Mouse (Mus musculus) embryonic facial prominence, embryonic 14.5 days (tissue): ENCODE results near the gene Carmil1. TPM values are rescaled to one million over a fixed set of nuclear protein-coding genes. Genes with fewer than 3 reads are reported as not detected.

Source experiments
- ATAC-seq: fragments of 200-750 bp; cut with Nextera tagmentation; 2 replicates; pipeline ENCODE4 v1.8.0; 2017; ENCODE audit warnings: low read depth, moderate number of reproducible peaks, moderate TSS enrichment
- DNase-seq: peaks from one replicate; pipeline ENCODE4 v3.0.0-alpha.2; 2015; ENCODE audit warnings: low spot score
- H3K27ac ChIP-seq: fragments of 300-500 bp; sonication (generic); replicated peaks from 2 replicates; pipeline ENCODE4 v1.5.1; 2014; ENCODE audit warnings: low read depth, mild to moderate bottlenecking, low read length, moderate library complexity
- H3K27me3 ChIP-seq: fragments of 300-500 bp; sonication (generic); replicated peaks from 2 replicates; pipeline ENCODE4 v1.6.1; 2014; ENCODE audit warnings: low read length; ENCODE audit not compliant: control insufficient read depth, insufficient read depth
- H3K36me3 ChIP-seq: fragments of 300-500 bp; sonication (generic); 2 replicates; pipeline ENCODE4 v1.6.1; 2014; ENCODE audit warnings: low read length, mixed read lengths; ENCODE audit not compliant: control insufficient read depth, insufficient read depth
- H3K4me1 ChIP-seq: fragments of 300-500 bp; sonication (generic); 2 replicates; pipeline ENCODE4 v1.6.1; 2014; ENCODE audit warnings: antibody characterized with exemption, low read length; ENCODE audit not compliant: control insufficient read depth, insufficient read depth
- H3K4me2 ChIP-seq: fragments of 300-500 bp; sonication (generic); 2 replicates; pipeline ENCODE4 v1.6.1; 2014; ENCODE audit warnings: low read depth, mild to moderate bottlenecking, low read length, moderate library complexity, mixed read lengths
- H3K4me3 ChIP-seq: fragments of 300-500 bp; sonication (generic); 2 replicates; pipeline ENCODE4 v1.5.1; 2014; ENCODE audit warnings: low read depth, mild to moderate bottlenecking, low read length
- H3K9ac ChIP-seq: fragments of 300-500 bp; sonication (generic); 2 replicates; pipeline ENCODE4 v1.6.1; 2014; ENCODE audit warnings: low read depth, mild to moderate bottlenecking, low read length, moderate library complexity, mixed read lengths
- H3K9me3 ChIP-seq: fragments of 300-500 bp; sonication (generic); 2 replicates; pipeline ENCODE4 v1.6.1; 2016; ENCODE audit warnings: low read length; ENCODE audit not compliant: control insufficient read depth
- WGBS: fragments of 180-500 bp; shearing (Covaris S2); extraction: QIAGEN DNeasy Blood & Tissue Kit; methylation state at CpG from one replicate; pipeline ENCODE4 v1.1.7; 2014; 5-methylcytosine and 5-hydroxymethylcytosine counted together
- polyA plus RNA-seq: library from polyadenylated mRNA; unstranded; fragments of >200 nt; fragmentation: Nextera tagmentation; extraction: Ambion mirVana; gene quantifications from 2 replicates; pipeline ENCODE4 v1.2.1, GENCODE M21; 2014

The Carmil1 gene
- polyA plus RNA-seq, 1 experiment from 2014 or later: 31.3 TPM

DNA sequence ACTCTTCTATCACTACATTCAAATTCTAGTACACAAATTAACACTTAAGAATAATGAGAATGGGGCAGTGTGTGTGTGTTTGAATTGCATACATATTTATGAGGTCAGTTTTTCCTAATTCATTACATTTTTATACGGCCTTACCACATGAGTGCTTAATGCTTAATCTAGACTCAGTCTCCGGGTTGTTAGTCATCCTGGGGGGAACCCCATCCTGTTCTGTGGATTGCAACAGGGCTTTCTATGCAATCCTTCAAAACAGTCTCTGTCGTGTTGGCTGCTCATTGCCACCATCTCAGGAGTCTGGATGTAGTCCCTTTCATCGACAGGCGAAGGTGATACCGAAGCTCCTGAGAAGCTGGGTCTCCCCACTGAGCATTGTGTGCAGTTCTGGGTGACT lies 184.0 kb downstream of the Carmil1 start:
- no peak overlapping the region for H3K4me2 ChIP-seq
- no peaks in the 10 kb centered on the region for H3K9me3 ChIP-seq
- WGBS: 86% methylated on average over 6 of the region's 6 CpGs
- H3K36me3 ChIP-seq: 0 out of 2 replicates have a peak, but pooled peaks cover 4% of the 10 kb centered on the region
- H3K4me1 ChIP-seq: no peaks in the 10 kb centered on the region
- no peak overlapping the region for H3K4me3 ChIP-seq
- H3K27me3 ChIP-seq: no peaks in the 10 kb centered on the region
- DNase-seq: no peak
- H3K27ac ChIP-seq: no peak overlapping the region
- no peak overlapping the region for H3K9ac ChIP-seq
- no peak for ATAC-seq

DNA sequence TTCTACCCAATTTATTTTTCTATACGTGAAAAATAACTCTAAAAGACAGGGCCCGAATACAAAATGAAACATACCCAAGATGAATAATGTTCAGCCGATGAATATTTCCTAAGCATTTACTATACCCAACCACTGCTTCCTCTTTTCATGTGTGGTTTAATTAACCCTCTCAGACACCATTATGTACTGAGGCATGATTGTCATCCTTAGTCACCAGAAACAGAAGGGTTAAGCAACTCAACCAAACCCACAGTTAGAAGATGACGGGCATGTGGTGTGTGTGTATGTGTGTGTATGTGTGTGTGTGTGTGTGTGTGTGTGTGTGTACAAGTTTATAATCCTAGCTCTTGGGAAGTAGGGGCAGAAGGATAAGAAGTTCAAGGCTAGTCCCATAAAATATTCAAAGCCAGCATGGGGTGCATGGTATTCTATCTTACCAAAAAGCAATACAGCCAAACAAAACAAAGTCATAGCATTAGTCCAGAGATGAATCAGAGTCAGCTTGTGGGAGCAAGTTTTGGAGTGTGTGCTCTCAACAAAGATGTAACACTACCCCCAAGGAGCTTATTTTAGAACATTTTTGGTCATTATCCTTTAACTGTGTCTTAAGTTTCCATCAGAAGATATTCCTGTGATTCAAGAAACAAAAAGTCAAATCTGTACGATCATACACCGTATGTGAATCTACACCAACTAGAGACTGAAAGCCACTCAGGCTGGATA lies 185.6 kb downstream of the Carmil1 start:
- H3K27ac ChIP-seq: no peak overlapping the region
- H3K4me3 ChIP-seq: no peak overlapping the region
- ATAC-seq (no peak), DNase-seq (no peak)
- WGBS: 87% methylated on average over 6 of the region's 6 CpGs
- H3K36me3 ChIP-seq: 0 out of 2 replicates have a peak, but pooled peaks cover 2% of the 10 kb centered on the region
- no peaks in the 10 kb centered on the region for H3K9me3 ChIP-seq
- no peak overlapping the region for H3K4me2 ChIP-seq
- no peaks in the 10 kb centered on the region for H3K4me1 ChIP-seq
- no peaks in the 10 kb centered on the region for H3K27me3 ChIP-seq
- no peak overlapping the region for H3K9ac ChIP-seq

DNA sequence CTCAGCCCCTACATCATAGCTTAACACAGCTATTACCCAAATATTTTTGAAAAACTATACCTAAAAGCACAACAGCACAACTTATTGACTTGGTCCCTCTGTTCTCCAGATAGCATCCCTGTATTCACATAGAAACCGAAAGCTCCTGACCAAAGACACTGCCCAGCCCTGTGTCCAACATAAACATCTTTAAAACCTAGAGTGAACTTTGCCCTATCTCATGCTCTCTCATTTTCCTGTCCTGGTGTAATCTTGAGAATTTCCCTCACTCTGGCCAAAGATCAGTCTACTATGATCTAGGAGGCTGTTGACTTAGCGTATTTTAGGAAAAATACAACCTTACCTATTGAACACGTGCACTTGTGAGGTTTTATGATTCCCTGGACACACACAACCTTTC lies 187.5 kb downstream of the Carmil1 start:
- no peaks in the 10 kb centered on the region for H3K4me1 ChIP-seq
- 95% methylated on average over 3 of the region's 3 CpGs for WGBS
- DNase-seq: no peak
- H3K27me3 ChIP-seq: no peaks in the 10 kb centered on the region
- H3K9ac ChIP-seq: no peak overlapping the region
- H3K27ac ChIP-seq: no peak overlapping the region
- no peaks in the 10 kb centered on the region for H3K9me3 ChIP-seq
- H3K36me3 ChIP-seq: no peaks in the 10 kb centered on the region
- no peak overlapping the region for H3K4me3 ChIP-seq
- no peak for ATAC-seq
- H3K4me2 ChIP-seq: no peak overlapping the region

DNA sequence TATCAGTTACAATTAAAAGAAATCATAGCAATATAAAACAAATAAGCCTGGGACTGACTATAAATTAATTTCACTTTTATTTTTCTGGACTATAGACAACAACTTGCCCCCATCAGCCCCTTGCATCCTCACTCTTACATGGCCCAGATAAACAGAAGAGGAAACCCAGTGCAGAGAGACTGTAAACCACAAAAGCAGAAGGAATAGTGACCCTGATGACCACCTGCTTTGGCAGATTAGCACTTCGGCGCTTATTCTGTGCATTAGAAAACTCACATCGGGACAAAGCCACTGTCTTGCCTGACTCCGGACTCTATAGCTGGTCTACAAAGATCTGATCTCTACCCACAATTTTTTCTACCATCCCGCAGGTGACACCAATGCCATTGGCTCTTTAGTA lies 188.5 kb downstream of the Carmil1 start:
- H3K27me3 ChIP-seq: no peaks in the 10 kb centered on the region
- DNase-seq (no peak), ATAC-seq (no peak)
- H3K9ac ChIP-seq: no peak overlapping the region
- no peak overlapping the region for H3K4me3 ChIP-seq
- H3K4me1 ChIP-seq: no peaks in the 10 kb centered on the region
- no peaks in the 10 kb centered on the region for H3K9me3 ChIP-seq
- 92% methylated on average over 5 of the region's 5 CpGs for WGBS
- H3K27ac ChIP-seq: no peak overlapping the region
- no peak overlapping the region for H3K4me2 ChIP-seq
- H3K36me3 ChIP-seq: peaks cover 2% of the 10 kb centered on the region; the same call in 1 of the 2 replicates

DNA sequence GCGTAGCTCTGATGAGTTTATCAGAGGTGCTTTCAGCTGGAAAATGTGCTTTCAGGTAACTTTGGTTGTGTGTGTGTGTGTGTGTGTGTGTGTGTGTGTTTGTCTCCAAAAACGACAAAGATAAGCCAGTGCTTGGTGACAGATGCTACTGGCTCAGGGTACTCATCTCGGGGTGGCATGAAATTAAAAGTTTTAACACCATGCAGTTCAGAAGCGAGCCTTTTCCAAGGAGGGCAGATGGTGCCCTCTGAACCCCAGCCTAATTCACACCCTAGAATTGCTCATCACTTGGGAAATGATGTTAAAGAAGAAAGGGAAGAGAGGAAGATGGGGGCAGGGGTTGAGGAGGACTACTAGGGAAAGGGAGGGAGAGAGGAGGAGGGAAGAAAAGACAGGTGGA lies 198.4 kb downstream of the Carmil1 start:
- ATAC-seq: no peak
- WGBS: 73% methylated on average over 4 of the region's 4 CpGs

DNA sequence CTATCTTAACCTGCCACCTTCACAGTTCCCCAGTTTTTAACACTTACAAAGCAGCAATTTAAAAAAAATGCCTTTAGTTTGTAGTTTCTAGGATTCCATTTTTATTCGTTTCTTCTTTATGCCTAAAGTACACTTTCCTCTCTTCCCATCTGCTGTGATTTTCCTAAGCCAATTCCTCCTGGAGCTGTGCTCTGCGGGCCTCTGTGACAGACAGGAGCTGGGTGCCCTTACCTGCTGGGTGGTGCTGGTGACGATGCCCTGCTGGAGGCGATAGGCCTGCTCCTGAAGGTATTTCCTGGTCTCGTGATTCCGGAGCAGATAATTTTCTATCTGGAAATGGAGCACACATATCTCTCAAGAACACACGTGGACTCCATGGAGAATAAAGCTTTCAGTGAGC lies 198.9 kb downstream of the Carmil1 start:
- no peak overlapping the region for H3K4me2 ChIP-seq
- no peaks in the 10 kb centered on the region for H3K4me1 ChIP-seq
- ATAC-seq (no peak), DNase-seq (no peak)
- no peaks in the 10 kb centered on the region for H3K27me3 ChIP-seq
- no peaks in the 10 kb centered on the region for H3K9me3 ChIP-seq
- no peak overlapping the region for H3K4me3 ChIP-seq
- H3K36me3 ChIP-seq: 0 out of 2 replicates have a peak, but pooled peaks cover 7% of the 10 kb centered on the region
- 82% methylated on average over 7 of the region's 7 CpGs for WGBS
- H3K27ac ChIP-seq: no peak overlapping the region
- H3K9ac ChIP-seq: no peak overlapping the region

More for the DNA sequence above, 198.4 kb downstream of the Carmil1 start:
- H3K9ac ChIP-seq: no peak overlapping the region
- no peaks in the 10 kb centered on the region for H3K27me3 ChIP-seq
- no peak overlapping the region for H3K27ac ChIP-seq
- no peak overlapping the region for H3K4me2 ChIP-seq
- no peaks in the 10 kb centered on the region for H3K4me1 ChIP-seq
- H3K9me3 ChIP-seq: no peaks in the 10 kb centered on the region
- H3K4me3 ChIP-seq: no peak overlapping the region
- H3K36me3 ChIP-seq: peaks cover 9% of the 10 kb centered on the region; the same call in 1 of the 2 replicates
- no peak for DNase-seq

DNA sequence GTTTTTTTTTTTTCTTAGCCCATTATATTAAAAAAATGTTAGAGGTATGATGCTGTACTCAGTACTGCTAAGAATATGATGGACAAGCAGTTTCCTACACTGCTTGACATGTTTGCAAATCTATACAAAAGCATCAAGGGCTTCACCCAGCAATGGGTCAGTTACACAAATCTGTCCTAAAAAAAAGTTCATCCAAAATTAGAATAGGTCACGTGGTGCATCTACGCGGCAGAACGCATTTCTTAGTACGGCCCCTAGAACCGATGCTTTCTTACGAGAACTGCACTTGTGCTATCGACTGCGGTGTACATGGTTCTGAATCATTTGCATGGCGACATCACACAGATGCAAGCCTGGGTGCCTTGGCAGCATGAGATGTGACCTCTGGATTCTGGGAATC lies 208.0 kb downstream of the Carmil1 start:
- no peaks in the 10 kb centered on the region for H3K4me1 ChIP-seq
- DNase-seq: no peak

DNA sequence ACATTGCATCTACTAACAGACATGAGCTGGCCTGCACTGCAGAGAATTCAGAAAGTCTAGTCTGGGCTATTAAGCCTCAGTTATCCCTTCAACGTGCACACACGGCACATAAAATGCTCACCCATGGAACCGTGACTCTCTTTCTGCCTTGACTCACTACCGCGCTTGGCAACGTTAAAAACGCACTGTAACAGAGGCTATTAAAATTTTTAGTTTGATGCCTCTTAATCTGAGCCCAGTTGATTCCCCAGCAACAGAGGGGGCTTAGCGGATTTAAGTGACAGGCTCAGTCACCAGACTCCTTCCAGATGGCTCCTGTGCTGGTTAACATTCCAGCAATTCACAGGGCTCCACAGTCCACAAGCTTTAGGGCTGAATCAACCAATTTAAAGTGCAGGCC lies 213.0 kb downstream of the Carmil1 start:
- Histone ChIP-seq H3K4me2 (no peak overlapping the region), H3K4me3 (no peak overlapping the region), H3K9ac (no peak overlapping the region), H3K36me3 (peaks cover 25% of the 10 kb centered on the region), H3K27me3 (no peaks in the 10 kb centered on the region), H3K4me1 (no peaks in the 10 kb centered on the region), H3K27ac (no peak overlapping the region), H3K9me3 (no peaks in the 10 kb centered on the region)
- peak; percentile 63 for DNase-seq
- ATAC-seq: peak; percentile 79
- 51% methylated on average over 8 of the region's 8 CpGs for WGBS

More for the DNA sequence above, 208.0 kb downstream of the Carmil1 start:
- no peak overlapping the region for H3K4me3 ChIP-seq
- H3K36me3 ChIP-seq: peaks cover 17% of the 10 kb centered on the region; the same call in 1 of the 2 replicates
- H3K9ac ChIP-seq: no peak overlapping the region
- no peak overlapping the region for H3K27ac ChIP-seq
- H3K9me3 ChIP-seq: no peaks in the 10 kb centered on the region
- H3K4me2 ChIP-seq: no peak overlapping the region
- ATAC-seq: no peak
- no peaks in the 10 kb centered on the region for H3K27me3 ChIP-seq
- 92% methylated on average over 10 of the region's 10 CpGs for WGBS

DNA sequence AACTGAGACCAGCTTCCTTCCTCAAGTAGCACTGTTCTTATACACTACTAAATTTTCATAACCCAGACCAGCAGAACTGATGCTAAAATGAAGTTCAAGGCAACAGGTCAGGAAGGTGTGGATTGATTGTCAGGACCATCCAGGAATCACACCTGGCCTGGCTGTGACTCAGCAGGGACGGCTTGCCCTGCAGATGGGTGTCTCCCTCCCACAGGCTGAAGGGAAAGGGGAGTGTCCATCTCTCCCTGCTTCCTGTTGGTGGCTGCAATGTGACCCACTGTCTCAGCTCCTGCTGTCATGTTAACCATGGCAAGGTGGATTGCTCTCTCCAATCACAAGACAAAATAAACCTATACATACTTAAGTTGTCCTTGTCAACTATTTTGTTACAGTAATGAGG lies 215.1 kb downstream of the Carmil1 start:
- no peaks in the 10 kb centered on the region for H3K9me3 ChIP-seq
- no peak overlapping the region for H3K4me3 ChIP-seq
- whole genome bisulfite sequencing: 62% methylated on average over 1 of the region's 1 CpGs
- no peak overlapping the region for H3K4me2 ChIP-seq
- no peak overlapping the region for H3K9ac ChIP-seq
- peaks cover 25% of the 10 kb centered on the region for H3K36me3 ChIP-seq
- no peak for ATAC-seq
- no peak overlapping the region for H3K27ac ChIP-seq
- no peaks in the 10 kb centered on the region for H3K4me1 ChIP-seq
- H3K27me3 ChIP-seq: no peaks in the 10 kb centered on the region
- DNase-seq: no peak
